Mouse (Mus musculus) kidney, adult 2 months (tissue): ENCODE results near the gene Rbpms2. TPM values are rescaled to one million over a fixed set of nuclear protein-coding genes. Genes with fewer than 3 reads are reported as not detected.

Experiments used
- DNase-seq: peaks from one replicate; pipeline ENCODE4 v3.0.0; 2021
- H3K27ac ChIP-seq: fragments of 200-500 bp; 2 replicates; pipeline ENCODE4 v1.5.1; 2012; ENCODE audit warnings: low read depth, low read length, control low read depth, inconsistent platforms; ENCODE audit not compliant: insufficient read depth
- H3K27me3 ChIP-seq: fragments of 200-500 bp; replicated peaks from 2 replicates; pipeline ENCODE4 v1.6.1; 2012; ENCODE audit warnings: mild to moderate bottlenecking, moderate library complexity, low read length, inconsistent platforms; ENCODE audit not compliant: control insufficient read depth, insufficient read depth
- H3K36me3 ChIP-seq: fragments of 200-500 bp; 2 replicates; pipeline ENCODE4 v1.6.1; 2012; ENCODE audit warnings: mild to moderate bottlenecking, moderate library complexity, low read length, inconsistent platforms; ENCODE audit not compliant: control insufficient read depth, insufficient read depth
- H3K4me1 ChIP-seq: fragments of 200-500 bp; 2 replicates; pipeline ENCODE4 v1.6.1; 2011; ENCODE audit warnings: low read length; ENCODE audit not compliant: control insufficient read depth, insufficient read depth
- H3K4me3 ChIP-seq: fragments of 200-500 bp; 2 replicates; pipeline ENCODE4 v1.5.1; 2011; ENCODE audit warnings: mild to moderate bottlenecking, low read depth, low read length, control low read depth; ENCODE audit not compliant: insufficient read depth
- CTCF ChIP-seq: fragments of 200-500 bp; conservative IDR thresholded peaks from 2 replicates; pipeline ENCODE4 v1.5.1; 2011; ENCODE audit warnings: low read depth, mild to moderate bottlenecking, control low read depth, low read length, moderate library complexity, mixed read lengths; ENCODE audit not compliant: insufficient read depth, insufficient read length
- POLR2A ChIP-seq: fragments of 200-500 bp; IDR thresholded peaks from one replicate; pipeline ENCODE4 v1.6.1; 2011; ENCODE audit warnings: low read depth, low read length, control low read depth
- WGBS: fragments of 180-500 bp; shearing (Covaris S2); methylation state at CpG from one replicate; pipeline ENCODE4 v1.1.7; 2018; 5-methylcytosine and 5-hydroxymethylcytosine counted together
- polyA plus RNA-seq: library from polyadenylated mRNA; depleted of rRNA; stranded (reverse); fragments of >200 nt; gene quantifications from 2 replicates; pipeline ENCODE4 v1.2.3, GENCODE M21; 2012

Rbpms2 gene
- polyA plus RNA-seq, 1 experiment = 257 TPM

- Histone ChIP-seq H3K36me3 (no peaks in the 10 kb centered on the region), H3K27ac (peak overlapping the region; percentile 62), H3K27me3 (no peaks in the 10 kb centered on the region), H3K4me3 (no peak overlapping the region), H3K4me1 (peaks cover 18% of the 10 kb centered on the region; the same call in 1 of the 2 replicates)
- WGBS = 32% methylated on average over 11 of the region's 11 CpGs
- no peak for TF ChIP-seq POLR2A
- TF ChIP-seq CTCF = no peak
- DNase-seq = peak; percentile 75
Observed at GRCm38 (mm10) chr9:65672996-65673395, 43.5 kb downstream of the Rbpms2 start.

- Histone ChIP-seq H3K27ac (peak overlapping the region; percentile 70), H3K36me3 (no peaks in the 10 kb centered on the region), H3K27me3 (no peaks in the 10 kb centered on the region), H3K4me3 (peak overlapping the region; percentile 57), H3K4me1 (peaks cover 37% of the 10 kb centered on the region)
- TF ChIP-seq CTCF (no peak), POLR2A (no peak)
- DNase-seq = peak; percentile 50
- WGBS = 41% methylated on average over 8 of the region's 8 CpGs
Observed at GRCm38 (mm10) chr9:65675461-65676357, 46.3 kb downstream of the Rbpms2 start.

GRCm38 (mm10) chr9:65676358-65677118 is 47.1 kb downstream of the Rbpms2 start:
- DNase-seq = peak; percentile 98
- Histone ChIP-seq H3K27ac (peak overlapping the region; percentile 77), H3K27me3 (no peaks in the 10 kb centered on the region), H3K36me3 (no peaks in the 10 kb centered on the region), H3K4me3 (peak overlapping the region; percentile 88), H3K4me1 (peaks cover 37% of the 10 kb centered on the region)
- no peak for TF ChIP-seq CTCF
- TF ChIP-seq POLR2A = peak; percentile 40
- WGBS = under 1% methylated on average over 50 of the region's 51 CpGs

DNA sequence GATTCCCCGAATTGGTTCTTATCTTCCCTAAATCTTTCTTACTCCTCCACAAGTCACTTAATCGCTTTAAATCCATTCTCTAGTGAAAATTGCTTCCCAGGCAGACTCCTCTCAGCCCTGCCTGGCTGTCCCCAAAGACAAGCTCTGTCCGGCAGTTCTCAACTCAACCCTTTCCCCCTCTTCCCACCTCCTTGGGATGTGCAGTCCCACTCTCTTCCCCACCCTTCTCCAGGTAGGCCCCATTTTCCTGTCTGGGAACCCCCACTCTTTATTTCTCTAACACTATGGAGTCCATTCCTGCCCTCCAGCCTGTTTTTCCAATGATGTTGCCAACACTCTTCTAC is 47.6 kb downstream of the Rbpms2 start:
- Histone ChIP-seq H3K4me3 (peak overlapping the region; percentile 88), H3K4me1 (peaks cover 33% of the 10 kb centered on the region), H3K27ac (peak overlapping the region; percentile 77), H3K36me3 (no peaks in the 10 kb centered on the region), H3K27me3 (no peaks in the 10 kb centered on the region)
- TF ChIP-seq CTCF = no peak
- 2% methylated on average over 3 of the region's 3 CpGs for WGBS
- DNase-seq = no peak

GRCm38 (mm10) chr9:65679181-65679761 is 49.8 kb downstream of the Rbpms2 start:
- no peak for TF ChIP-seq POLR2A
- no peak for TF ChIP-seq CTCF
- Histone ChIP-seq H3K27me3 (no peaks in the 10 kb centered on the region), H3K4me1 (peaks cover 33% of the 10 kb centered on the region), H3K27ac (peak overlapping the region; percentile 83), H3K4me3 (peak overlapping the region; percentile 39), H3K36me3 (no peaks in the 10 kb centered on the region)
- DNase-seq = peak; percentile 80
- 8% methylated on average over 5 of the region's 5 CpGs for WGBS

DNA sequence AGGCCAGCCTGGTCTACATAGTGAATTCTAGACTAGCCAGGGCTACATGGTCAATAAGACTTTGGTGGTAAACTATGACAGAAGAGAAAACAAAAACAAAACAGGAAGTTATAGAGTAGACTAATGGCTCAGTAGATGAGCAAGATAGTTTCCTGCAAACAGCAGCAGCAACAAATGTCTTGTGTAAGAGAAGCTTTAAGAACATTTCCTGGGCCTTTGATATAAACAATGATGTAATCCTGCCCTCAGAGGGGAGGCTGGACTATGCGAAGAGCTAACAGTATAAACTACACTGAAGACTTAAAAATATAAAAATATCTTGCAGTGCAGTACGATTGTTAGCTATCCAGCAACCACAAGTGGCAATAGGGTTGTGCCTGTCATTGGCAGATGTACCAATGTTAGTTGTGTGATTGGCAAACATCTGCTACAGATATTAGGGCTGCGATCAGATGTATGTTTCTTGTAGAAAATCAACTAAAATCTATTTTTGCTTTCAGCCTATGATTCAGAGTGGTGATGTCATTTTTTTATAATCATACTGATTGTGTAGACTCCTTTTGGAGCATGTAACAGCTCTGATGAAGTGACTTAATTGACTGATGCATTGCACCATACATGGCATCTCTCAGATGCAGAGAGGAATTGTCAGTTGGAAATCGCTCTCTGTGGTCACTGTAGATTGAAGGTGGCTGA is 51.6 kb downstream of the Rbpms2 start:
- TF ChIP-seq POLR2A (no peak), CTCF (no peak)
- H3K27ac ChIP-seq = no peak overlapping the region; the same call in 1 of the 2 replicates
- H3K36me3 ChIP-seq = no peaks in the 10 kb centered on the region
- H3K4me3 ChIP-seq = no peak overlapping the region
- no peaks in the 10 kb centered on the region for H3K27me3 ChIP-seq
- H3K4me1 ChIP-seq = peaks cover 29% of the 10 kb centered on the region
- WGBS = 71% methylated on average over 4 of the region's 4 CpGs
- DNase-seq = no peak
